ENCODE assay signal across 8 mouse cellular contexts in genomic region chr5:27792173-27792470, GRCm38 (mm10). TPM values are rescaled to one million over a fixed set of nuclear protein-coding genes. Genes with fewer than 3 reads are reported as not detected.
DNase-seq lines count a peak whose midpoint lies in the region; ATAC-seq and TF ChIP-seq lines count a peak whose summit lies in the region.

No protein-coding gene starts in this region.

- peaks cover 5% of the 10 kb centered on the region; the same call in 1 of the 2 replicates for H3K4me1 ChIP-seq in kidney, adult 2 months (ENCODE audit: control insufficient read depth, insufficient read depth, low read length)
- H3K4me1 ChIP-seq in bone marrow macrophage, adult 2 months (ENCODE audit: control insufficient read depth, insufficient read depth, low read length) = peaks cover 12% of the 10 kb centered on the region
- H3K4me1 ChIP-seq in hindbrain, embryonic 14.5 days (replicated peaks; ENCODE audit: control insufficient read depth, insufficient read depth, low read length) = peaks cover 11% of the 10 kb centered on the region
- peaks cover 16% of the 10 kb centered on the region for H3K4me1 ChIP-seq in midbrain, embryonic 14.5 days (ENCODE audit: control insufficient read depth, insufficient read depth, low read length)

- no peak for ATAC-seq in hindbrain, embryonic 14.5 days (ENCODE audit: low FRiP score)
- no peak for ATAC-seq in midbrain, embryonic 14.5 days (ENCODE audit: low FRiP score, low TSS enrichment)

- TF ChIP-seq CTCF in kidney, adult 2 months (conservative IDR thresholded peaks at IDR 0.05; ENCODE audit: insufficient read depth, insufficient read length, low read depth, low read length) = no peak
- TF ChIP-seq CTCF in bone marrow macrophage, adult 2 months (IDR thresholded peaks at IDR 0.05; ENCODE audit: low read depth, low read length) = no peak

- peak overlapping the region; percentile 71 for H3K4me2 ChIP-seq in hindbrain, embryonic 14.5 days (replicated peaks)
- peak overlapping the region; percentile 83 for H3K4me2 ChIP-seq in midbrain, embryonic 14.5 days (ENCODE audit: low read length)

- H3K27me3 ChIP-seq in kidney, adult 2 months (replicated peaks; ENCODE audit: control insufficient read depth, insufficient read depth, low read length) = no peaks in the 10 kb centered on the region
- no peaks in the 10 kb centered on the region for H3K27me3 ChIP-seq in hindbrain, embryonic 14.5 days (ENCODE audit: control insufficient read depth, insufficient read depth, low read length)
- H3K27me3 ChIP-seq in midbrain, embryonic 14.5 days (ENCODE audit: control insufficient read depth, insufficient read depth, low read length) = no peaks in the 10 kb centered on the region

- TF ChIP-seq POLR2A in kidney, adult 2 months (IDR thresholded peaks at IDR 0.05; ENCODE audit: low read depth, low read length) = no peak
- no peak for TF ChIP-seq POLR2A in bone marrow macrophage, adult 2 months (IDR thresholded peaks at IDR 0.05; ENCODE audit: borderline replicate concordance, low read depth, low read length)

- no peak for DNase-seq in kidney, adult 2 months
- DNase-seq in kidney, postnatal 10 days = no peak
- no peak for DNase-seq in hindbrain, embryonic 14.5 days (ENCODE audit: low spot score)
- DNase-seq in midbrain, embryonic 14.5 days = no peak
- DNase-seq in adrenal gland, adult 8-10 months = no peak
- DNase-seq in adipocyte (ENCODE audit: low spot score) = no peak
- no peak for DNase-seq in Muller cell, postnatal 12 days (ENCODE audit: inconsistent ontology term)

- no peaks in the 10 kb centered on the region for H3K9me3 ChIP-seq in hindbrain, embryonic 14.5 days (ENCODE audit: control insufficient read depth, low read length)
- H3K9me3 ChIP-seq in midbrain, embryonic 14.5 days (ENCODE audit: control insufficient read depth, low read length) = no peaks in the 10 kb centered on the region

- peak overlapping the region; percentile 80 for H3K9ac ChIP-seq in hindbrain, embryonic 14.5 days
- H3K9ac ChIP-seq in midbrain, embryonic 14.5 days (replicated peaks; ENCODE audit: low read length) = peak overlapping the region; percentile 80

- WGBS in kidney, adult 2 months = 13% methylated on average over 8 of the region's 8 CpGs
- 16% methylated on average over 8 of the region's 8 CpGs for WGBS in hindbrain, embryonic 14.5 days
- WGBS in midbrain, embryonic 14.5 days = 18% methylated on average over 8 of the region's 8 CpGs

- H3K27ac ChIP-seq in kidney, adult 2 months (ENCODE audit: insufficient read depth, low read depth, low read length) = peak overlapping the region; percentile 64
- H3K27ac ChIP-seq in bone marrow macrophage, adult 2 months (ENCODE audit: insufficient read depth, low read depth, low read length) = peak overlapping the region; percentile 56
- peak overlapping the region; percentile 96 for H3K27ac ChIP-seq in hindbrain, embryonic 14.5 days
- H3K27ac ChIP-seq in midbrain, embryonic 14.5 days (replicated peaks; ENCODE audit: low read depth, low read length) = peak overlapping the region; percentile 97

- no peaks in the 10 kb centered on the region for H3K36me3 ChIP-seq in kidney, adult 2 months (ENCODE audit: control insufficient read depth, insufficient read depth, low read length)
- peaks cover 16% of the 10 kb centered on the region for H3K36me3 ChIP-seq in hindbrain, embryonic 14.5 days (replicated peaks; ENCODE audit: control insufficient read depth, insufficient read depth)
- peaks cover 14% of the 10 kb centered on the region for H3K36me3 ChIP-seq in midbrain, embryonic 14.5 days (ENCODE audit: control insufficient read depth, insufficient read depth, low read length)

- H3K4me3 ChIP-seq in kidney, adult 2 months (ENCODE audit: insufficient read depth, low read depth, low read length) = peak overlapping the region; percentile 58
- H3K4me3 ChIP-seq in bone marrow macrophage, adult 2 months (ENCODE audit: insufficient read depth, low read length) = peak overlapping the region; percentile 77
- peak overlapping the region; percentile 69 for H3K4me3 ChIP-seq in hindbrain, embryonic 14.5 days (replicated peaks; ENCODE audit: low read length)
- H3K4me3 ChIP-seq in midbrain, embryonic 14.5 days (replicated peaks; ENCODE audit: low read depth, low read length) = peak overlapping the region; percentile 73

RNA-seq across cellular contexts. Expression of gene Paxip1, which starts 0.6 kb away (rescaled TPM):
- polyA plus RNA-seq in kidney, adult 2 months (2012; rRNA removed) = 18.1 and 18.6 TPM in 2 replicates
- polyA plus RNA-seq in bone marrow macrophage, adult 2 months (2012; ENCODE audit: insufficient read depth, insufficient read length, missing spikeins) = 19.4 and 22.1 TPM in 2 replicates
- 29.5 and 35.1 TPM in 2 replicates for polyA plus RNA-seq in hindbrain, embryonic 14.5 days (2014; fragmentation: Nextera tagmentation; extraction: Ambion mirVana)
- 24.6 and 34.1 TPM in 2 replicates for polyA plus RNA-seq in midbrain, embryonic 14.5 days (2014; fragmentation: Nextera tagmentation; extraction: Ambion mirVana)
- 10 to 100 TPM; 25.3 to 35.3 (median 27.8) TPM for total RNA-seq in adrenal gland, adult 8-10 months (2022)

RNA-seq across cellular contexts. Expression of gene Htr5a, which starts 49.8 kb away (rescaled TPM):
- polyA plus RNA-seq in kidney, adult 2 months (2012; rRNA removed) = not detected in 2 replicates
- polyA plus RNA-seq in bone marrow macrophage, adult 2 months (2012; ENCODE audit: insufficient read depth, insufficient read length, missing spikeins) = not detected in 2 replicates
- 1.7 and 1.8 TPM in 2 replicates for polyA plus RNA-seq in hindbrain, embryonic 14.5 days (2014; fragmentation: Nextera tagmentation; extraction: Ambion mirVana)
- 1.2 and 1.8 TPM in 2 replicates for polyA plus RNA-seq in midbrain, embryonic 14.5 days (2014; fragmentation: Nextera tagmentation; extraction: Ambion mirVana)
- not detected for total RNA-seq in adrenal gland, adult 8-10 months (2022)
